Mouse (Mus musculus) bone marrow macrophage, adult 2 months (primary cell): ENCODE data around the gene Cks1brt.

ENCODE experiments used
- CTCF ChIP-seq: IDR thresholded peaks from 2 replicates; pipeline ENCODE4 v1.5.1; 2012; ENCODE audit warnings: low read depth, mild to moderate bottlenecking, low read length, moderate library complexity
- POLR2A ChIP-seq: IDR thresholded peaks from 2 replicates; pipeline ENCODE4 v1.6.1; 2012; ENCODE audit warnings: mild to moderate bottlenecking, low read depth, low read length, borderline replicate concordance

- TF ChIP-seq POLR2A (no peak), CTCF (no peak)
Measured at GRCm38 (mm10) chr8:85122995-85123394, 28.7 kb upstream of the Cks1brt start, which contains the start of gene Zfp791.
